Mouse (Mus musculus) liver, embryonic 15.5 days (tissue): ENCODE data around the gene Ephx3. TPM values are rescaled to one million over a fixed set of nuclear protein-coding genes. Genes with fewer than 3 reads are reported as not detected.

Experiments
- ATAC-seq: fragments of 200-750 bp; cut with Nextera tagmentation; 2 replicates; pipeline ENCODE4 v1.8.0; 2017; ENCODE audit warnings: moderate number of reproducible peaks, mild to moderate bottlenecking, moderate library complexity; ENCODE audit not compliant: insufficient read depth
- H3K27ac ChIP-seq: fragments of 300-500 bp; sonication (generic); replicated peaks from 2 replicates; pipeline ENCODE4 v1.5.1; 2015; ENCODE audit warnings: mild to moderate bottlenecking, inconsistent platforms
- H3K27me3 ChIP-seq: fragments of 300-500 bp; sonication (generic); 2 replicates; pipeline ENCODE4 v1.6.1; 2015; ENCODE audit warnings: mild to moderate bottlenecking, inconsistent platforms
- H3K36me3 ChIP-seq: fragments of 300-500 bp; sonication (generic); replicated peaks from 2 replicates; pipeline ENCODE4 v1.6.1; 2015; ENCODE audit warnings: moderate library complexity, mild to moderate bottlenecking, inconsistent platforms
- H3K4me1 ChIP-seq: fragments of 300-500 bp; sonication (generic); replicated peaks from 2 replicates; pipeline ENCODE4 v1.6.1; 2015; ENCODE audit warnings: inconsistent platforms
- H3K4me2 ChIP-seq: fragments of 300-500 bp; sonication (generic); 2 replicates; pipeline ENCODE4 v1.6.1; 2015; ENCODE audit warnings: moderate library complexity, mild to moderate bottlenecking, inconsistent platforms
- H3K4me3 ChIP-seq: fragments of 300-500 bp; sonication (generic); replicated peaks from 2 replicates; pipeline ENCODE4 v1.5.1; 2015; ENCODE audit warnings: mild to moderate bottlenecking, inconsistent platforms
- H3K9ac ChIP-seq: fragments of 300-500 bp; sonication (generic); 2 replicates; pipeline ENCODE4 v1.6.1; 2015; ENCODE audit warnings: moderate library complexity, mild to moderate bottlenecking, inconsistent platforms
- H3K9me3 ChIP-seq: fragments of 300-500 bp; sonication (generic); replicated peaks from 2 replicates; pipeline ENCODE4 v1.6.1; 2016; ENCODE audit warnings: inconsistent platforms
- WGBS: fragments of 180-500 bp; shearing (Covaris S2); methylation state at CpG from one replicate; pipeline ENCODE4 v1.1.7; 2015; ENCODE audit warnings: mixed read lengths; ENCODE audit not compliant: insufficient replicate concordance; 5-methylcytosine and 5-hydroxymethylcytosine counted together
- polyA plus RNA-seq: library from polyadenylated mRNA; unstranded; fragments of >200 nt; fragmentation: Nextera tagmentation; extraction: Ambion mirVana; gene quantifications from 2 replicates; pipeline ENCODE4 v1.2.1, GENCODE M21; 2015

The Ephx3 gene
- polyA plus RNA-seq, 1 experiment from 2014 or later = 0.05 TPM

DNA sequence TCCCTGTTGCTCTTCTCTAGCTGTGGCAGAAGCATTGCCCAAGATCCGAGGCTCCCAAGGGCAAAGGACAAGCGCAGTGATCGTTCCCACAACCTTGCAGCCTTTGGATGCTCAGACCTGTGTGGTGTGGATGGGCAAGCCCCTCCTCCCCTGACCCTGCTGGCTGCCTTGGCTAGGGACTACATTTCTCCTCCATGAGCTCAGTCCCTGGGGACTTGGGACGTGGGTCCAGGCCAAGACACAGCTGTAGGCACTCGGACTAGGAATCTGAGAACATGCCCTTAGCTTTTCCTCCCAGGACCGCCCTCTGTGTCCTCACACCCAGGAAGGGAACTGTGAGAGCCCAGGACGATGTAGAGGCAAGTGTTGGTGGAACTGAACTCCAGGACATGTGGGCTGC lies 16.2 kb downstream of the Ephx3 start:
- Histone ChIP-seq H3K4me3 (no peak overlapping the region), H3K9ac (no peak overlapping the region), H3K9me3 (no peaks in the 10 kb centered on the region), H3K36me3 (no peaks in the 10 kb centered on the region), H3K4me1 (peaks cover 13% of the 10 kb centered on the region), H3K27ac (no peak overlapping the region), H3K4me2 (no peak overlapping the region), H3K27me3 (peaks cover 8% of the 10 kb centered on the region; the same call in 1 of the 2 replicates)
- no peak for ATAC-seq
- 63% methylated on average over 7 of the region's 7 CpGs for WGBS

DNA sequence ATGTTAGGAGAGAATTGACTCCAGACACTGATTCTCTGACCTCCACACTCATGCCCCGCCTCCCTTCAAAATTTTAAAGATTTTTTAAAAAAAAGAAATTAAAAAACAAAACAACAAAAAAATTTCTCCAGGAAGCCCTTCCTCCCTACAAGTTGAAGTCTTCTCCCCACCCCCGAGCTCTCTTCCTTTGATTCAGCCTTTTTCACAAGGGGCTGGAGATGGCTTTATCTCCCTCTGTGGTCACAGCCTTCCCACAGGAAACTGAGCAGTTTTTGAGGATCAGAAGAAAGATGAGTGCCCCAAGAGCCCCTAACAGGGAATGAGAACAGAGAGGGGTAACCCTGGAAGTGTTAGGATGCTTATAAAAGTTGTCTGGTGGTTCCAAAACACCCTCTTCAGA lies 16.9 kb downstream of the Ephx3 start:
- Histone ChIP-seq H3K4me2 (no peak overlapping the region), H3K9ac (no peak overlapping the region), H3K9me3 (no peaks in the 10 kb centered on the region), H3K27me3 (peaks cover 15% of the 10 kb centered on the region), H3K36me3 (no peaks in the 10 kb centered on the region), H3K4me1 (peaks cover 13% of the 10 kb centered on the region), H3K4me3 (no peak overlapping the region), H3K27ac (no peak overlapping the region)
- WGBS = 37% methylated on average over 2 of the region's 2 CpGs
- ATAC-seq = no peak

DNA sequence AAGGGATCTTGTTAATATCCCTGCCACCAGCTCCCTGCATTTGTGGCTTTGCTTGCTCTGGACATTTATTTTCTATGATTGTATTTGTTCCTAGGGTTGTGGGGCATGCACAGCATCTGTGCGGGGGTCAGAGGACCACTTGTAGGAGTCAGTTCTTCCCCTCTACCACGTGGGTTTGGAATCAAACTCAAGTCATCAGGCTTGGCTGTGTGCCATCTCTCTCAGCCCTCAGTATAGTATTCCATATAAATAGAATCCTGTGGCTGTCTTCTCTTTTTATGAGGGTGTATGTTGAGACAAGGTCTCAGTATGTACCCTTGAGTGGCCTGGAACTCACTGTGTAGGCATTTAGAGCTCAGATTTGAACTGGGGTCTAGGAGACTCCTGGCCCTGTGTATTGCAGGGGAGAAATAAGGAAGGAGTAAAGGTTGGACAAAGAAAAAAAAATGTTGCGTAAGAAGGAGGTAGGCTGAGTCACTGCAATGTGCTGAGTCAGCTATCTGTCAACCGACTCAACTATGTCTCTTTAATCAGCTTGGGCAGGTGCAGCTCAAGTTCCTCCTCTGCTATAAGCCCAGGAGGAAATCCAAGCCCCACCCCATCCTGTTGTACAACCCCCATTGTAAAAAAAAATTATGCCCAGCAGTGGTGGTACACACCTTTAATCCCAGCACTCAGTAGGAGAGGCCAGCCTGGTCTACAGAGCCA lies 19.7 kb downstream of the Ephx3 start:
- H3K4me1 ChIP-seq = peaks cover 30% of the 10 kb centered on the region
- H3K36me3 ChIP-seq = no peaks in the 10 kb centered on the region
- no peak overlapping the region for H3K9ac ChIP-seq
- H3K27ac ChIP-seq = no peak overlapping the region
- H3K9me3 ChIP-seq = no peaks in the 10 kb centered on the region
- ATAC-seq = peak; percentile 64
- H3K4me2 ChIP-seq = 0 out of 2 replicates have a peak overlapping the region, but pooled peaks have one; percentile 3
- WGBS = 31% methylated on average over 4 of the region's 4 CpGs
- H3K27me3 ChIP-seq = peaks cover 41% of the 10 kb centered on the region
- no peak overlapping the region for H3K4me3 ChIP-seq

DNA sequence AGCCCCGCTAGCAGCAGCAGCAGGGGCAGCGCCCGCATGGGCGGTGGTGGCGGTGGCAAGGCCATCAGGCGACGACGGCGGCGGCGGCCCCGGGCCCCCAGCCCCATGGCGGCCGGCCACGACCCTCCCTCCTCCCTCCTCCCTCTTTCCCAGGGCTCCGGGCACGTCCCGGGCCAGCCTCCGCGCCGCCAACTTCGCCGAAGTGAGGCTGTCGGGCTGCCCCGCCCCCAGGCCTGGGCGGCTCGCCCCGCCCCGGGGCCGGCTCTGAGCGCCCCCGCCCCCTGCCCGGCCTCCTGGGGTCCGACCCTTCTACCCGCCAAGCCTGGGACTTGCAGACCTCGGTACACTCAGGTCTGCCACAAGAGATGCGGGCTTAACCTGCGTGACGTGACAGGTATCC lies 22.7 kb downstream of the Ephx3 start, which contains the start of gene Notch3:
Gene Notch3 (minus strand): TSS at position 166 of the 400 bp plus-strand sequence.
- peak within 1 kb of the TSS; percentile 72 for H3K4me2 ChIP-seq
- H3K9me3 ChIP-seq = no peaks in the 10 kb centered on the region
- H3K27ac ChIP-seq = no peak within 1 kb of the TSS
- H3K4me3 ChIP-seq = peak within 1 kb of the TSS; percentile 53
- H3K4me1 ChIP-seq = peaks cover 42% of the 10 kb centered on the region
- ATAC-seq = no peak
- H3K36me3 ChIP-seq = no peaks in the 10 kb centered on the region
- WGBS = 1% methylated on average over 36 of the region's 39 CpGs
- H3K9ac ChIP-seq = no peak within 1 kb of the TSS
- H3K27me3 ChIP-seq = peaks cover 71% of the 10 kb centered on the region

DNA sequence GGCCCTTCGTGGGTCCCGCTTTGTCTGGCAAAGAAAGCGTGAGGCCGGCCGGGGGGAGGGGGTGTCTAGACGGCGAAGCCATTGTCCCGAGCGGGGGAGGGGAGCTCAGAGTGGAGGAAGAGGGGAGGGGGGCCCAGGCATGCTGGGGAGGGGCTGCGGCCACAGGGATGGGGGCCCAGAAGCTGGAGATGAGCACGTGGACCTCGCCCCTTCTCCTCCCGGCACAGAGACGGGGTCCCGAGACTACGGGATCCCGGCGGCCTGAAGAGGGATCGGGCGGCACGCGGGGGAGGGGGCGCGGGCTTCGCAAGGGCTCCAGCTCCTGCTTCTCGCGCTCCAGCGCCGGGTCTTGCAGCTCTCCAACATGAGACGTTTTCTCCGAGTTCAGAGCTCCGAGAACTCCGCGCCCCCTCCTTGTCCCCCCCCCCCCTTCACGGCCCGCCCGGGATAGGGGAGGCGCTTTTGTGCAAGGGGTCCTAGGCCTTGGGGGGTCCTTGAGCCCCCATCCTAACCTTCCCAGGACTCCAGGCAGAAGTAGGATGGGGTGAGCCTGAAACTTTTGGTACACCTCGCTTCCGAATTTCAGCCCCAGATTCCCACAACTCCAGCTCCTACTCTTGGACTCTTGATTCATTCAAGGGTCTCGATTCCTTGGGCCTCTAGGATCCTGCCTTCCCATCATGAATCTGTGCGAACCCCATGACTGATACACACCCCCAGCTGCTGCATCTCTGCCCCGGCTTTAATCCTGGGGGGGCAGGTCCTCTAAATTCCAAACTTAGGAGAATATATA lies 23.4 kb downstream of the Ephx3 start:
- ATAC-seq = no peak
- H3K9me3 ChIP-seq = no peaks in the 10 kb centered on the region
- H3K9ac ChIP-seq = no peak overlapping the region
- H3K27me3 ChIP-seq = peaks cover 78% of the 10 kb centered on the region
- under 1% methylated on average over 39 of the region's 43 CpGs for WGBS
- H3K4me3 ChIP-seq = peak overlapping the region; percentile 53
- H3K27ac ChIP-seq = no peak overlapping the region
- H3K36me3 ChIP-seq = no peaks in the 10 kb centered on the region
- H3K4me2 ChIP-seq = peak overlapping the region; percentile 72
- H3K4me1 ChIP-seq = peaks cover 42% of the 10 kb centered on the region

DNA sequence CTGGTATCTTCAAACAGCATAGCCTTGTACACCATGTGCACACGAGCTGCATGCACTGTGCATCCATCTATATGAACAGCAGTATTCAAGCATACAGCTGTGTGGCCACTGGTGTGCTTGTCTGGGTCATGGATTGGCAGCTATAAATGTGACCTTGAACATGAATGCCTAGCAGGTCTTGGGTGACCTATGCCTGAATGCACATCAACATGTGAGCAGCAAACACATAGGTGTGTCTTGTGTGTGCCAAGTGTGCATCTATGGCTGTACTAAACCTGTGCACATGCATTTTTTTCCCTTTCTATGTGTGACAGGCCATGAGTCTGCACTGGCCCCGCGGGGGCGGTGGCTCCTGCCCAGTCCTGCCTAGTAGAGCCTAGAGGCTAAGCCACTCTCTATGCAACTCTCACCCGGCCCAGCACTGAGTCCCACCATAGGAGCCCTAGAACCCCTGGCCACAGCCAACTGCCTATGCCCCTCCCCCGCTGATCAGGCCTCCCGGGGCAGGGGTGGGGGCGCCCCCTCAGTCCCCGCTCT lies 24.0 kb downstream of the Ephx3 start:
- Histone ChIP-seq H3K4me3 (peak overlapping the region; percentile 53), H3K9me3 (no peaks in the 10 kb centered on the region), H3K27ac (no peak overlapping the region), H3K27me3 (peaks cover 85% of the 10 kb centered on the region), H3K4me2 (peak overlapping the region; percentile 72), H3K4me1 (peaks cover 40% of the 10 kb centered on the region), H3K9ac (no peak overlapping the region), H3K36me3 (no peaks in the 10 kb centered on the region)
- ATAC-seq = no peak
- WGBS = 15% methylated on average over 9 of the region's 9 CpGs

DNA sequence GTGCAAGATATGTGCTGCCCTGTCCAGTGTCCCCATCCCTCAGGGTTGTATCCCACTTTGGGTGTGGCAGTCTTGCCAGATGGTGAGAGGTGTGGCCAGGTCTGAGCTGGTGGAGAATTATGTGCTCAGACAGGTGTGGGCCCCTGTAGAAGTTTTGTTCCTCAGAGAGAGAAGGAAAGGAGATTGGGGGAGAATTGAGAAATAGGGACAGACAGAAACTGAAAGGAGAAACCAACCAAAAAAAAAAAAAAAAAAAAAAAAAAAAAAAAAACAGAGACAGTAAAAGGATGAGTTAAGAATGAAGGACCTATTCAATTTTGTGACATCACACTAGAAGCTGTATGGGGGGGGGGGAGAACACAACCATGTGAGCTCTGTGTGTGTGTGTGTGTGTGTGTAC lies 24.6 kb downstream of the Ephx3 start:
- Histone ChIP-seq H3K27ac (no peak overlapping the region), H3K36me3 (no peaks in the 10 kb centered on the region), H3K4me2 (no peak overlapping the region), H3K27me3 (peaks cover 90% of the 10 kb centered on the region), H3K4me1 (peaks cover 34% of the 10 kb centered on the region), H3K9me3 (no peaks in the 10 kb centered on the region), H3K9ac (no peak overlapping the region), H3K4me3 (no peak overlapping the region)
- ATAC-seq = no peak

DNA sequence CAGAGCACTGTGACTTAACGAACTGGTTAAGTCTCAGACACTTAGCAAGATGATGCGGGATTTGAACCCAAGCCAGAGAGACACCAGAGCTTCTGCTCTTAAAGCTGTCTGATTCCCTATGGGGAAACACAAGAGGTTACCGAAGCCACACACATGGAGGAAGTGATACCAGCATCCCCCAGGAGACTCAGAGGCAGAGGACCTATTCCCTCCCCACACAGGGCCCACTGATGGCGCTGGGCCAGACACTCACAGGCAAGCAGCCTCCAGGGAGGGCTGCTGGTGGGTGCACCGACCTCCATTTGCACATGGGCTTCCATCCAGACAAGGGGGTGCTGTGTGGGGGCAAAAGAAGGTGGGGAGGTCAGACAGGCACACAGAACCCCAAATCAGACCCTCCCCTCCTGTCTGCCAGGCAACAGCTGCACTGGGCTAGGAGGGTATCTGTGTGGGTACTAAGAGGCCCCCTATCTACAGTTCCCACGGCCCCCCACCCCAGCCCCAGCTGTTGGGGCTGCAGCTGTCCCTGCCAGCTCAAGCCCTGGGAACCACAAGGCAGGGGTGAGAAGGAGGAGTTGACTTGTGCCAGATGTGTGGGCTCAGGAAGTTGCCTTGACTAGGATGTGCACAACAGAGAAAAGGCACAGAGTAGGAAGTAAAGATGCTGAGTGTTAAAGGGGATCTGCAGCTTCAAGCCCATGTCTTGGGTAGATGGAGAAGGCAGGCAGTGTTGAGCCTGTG lies 25.3 kb downstream of the Ephx3 start:
- H3K36me3 ChIP-seq = no peaks in the 10 kb centered on the region
- no peak overlapping the region for H3K4me2 ChIP-seq
- H3K4me3 ChIP-seq = no peak overlapping the region
- no peaks in the 10 kb centered on the region for H3K9me3 ChIP-seq
- H3K27me3 ChIP-seq = peaks cover 92% of the 10 kb centered on the region
- H3K9ac ChIP-seq = no peak overlapping the region
- peaks cover 29% of the 10 kb centered on the region for H3K4me1 ChIP-seq
- ATAC-seq = no peak
- 35% methylated on average over 6 of the region's 6 CpGs for WGBS
- H3K27ac ChIP-seq = no peak overlapping the region

DNA sequence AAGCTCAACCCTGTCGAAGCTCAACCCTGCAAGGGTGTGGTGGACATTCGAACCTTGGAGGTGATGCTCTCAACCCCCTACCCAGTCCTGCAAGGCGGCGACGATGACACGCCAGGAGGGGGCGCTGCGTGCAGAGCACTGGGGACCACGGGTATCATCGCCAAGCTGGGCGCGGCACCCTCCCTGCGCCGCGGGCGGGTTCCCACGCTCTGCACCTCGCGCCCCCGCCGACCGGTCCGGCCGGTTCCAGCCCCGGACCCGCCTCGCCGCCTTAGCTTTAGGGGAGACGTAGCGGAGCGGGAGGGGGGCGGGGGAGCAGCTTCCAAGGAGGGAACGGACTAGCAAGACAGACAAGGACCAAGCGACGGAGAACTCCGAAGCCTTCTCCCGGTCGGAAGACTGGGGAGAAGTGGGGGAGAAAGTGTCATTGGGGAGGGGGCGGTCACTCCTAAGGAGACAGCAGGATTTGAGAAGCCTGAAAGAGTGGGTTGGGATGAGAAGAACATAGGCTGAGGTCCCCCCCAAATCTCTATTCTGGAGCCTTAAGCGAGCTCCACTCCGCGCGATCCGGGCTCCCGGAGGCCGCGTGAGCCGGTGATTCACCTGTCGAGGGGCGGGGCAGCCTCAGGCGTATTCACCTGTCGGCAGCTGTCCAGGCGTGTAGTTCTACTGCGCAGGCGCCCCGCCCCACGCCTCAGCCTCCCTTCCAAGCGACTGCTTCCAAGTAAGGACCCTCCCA lies 27.1 kb downstream of the Ephx3 start:
- Histone ChIP-seq H3K9ac (no peak overlapping the region), H3K27me3 (peaks cover 87% of the 10 kb centered on the region), H3K36me3 (no peaks in the 10 kb centered on the region), H3K9me3 (no peaks in the 10 kb centered on the region), H3K4me1 (peaks cover 29% of the 10 kb centered on the region), H3K4me3 (peak overlapping the region; percentile 33), H3K4me2 (peak overlapping the region; percentile 61), H3K27ac (no peak overlapping the region)
- no peak for ATAC-seq
- WGBS = 4% methylated on average over 58 of the region's 58 CpGs

DNA sequence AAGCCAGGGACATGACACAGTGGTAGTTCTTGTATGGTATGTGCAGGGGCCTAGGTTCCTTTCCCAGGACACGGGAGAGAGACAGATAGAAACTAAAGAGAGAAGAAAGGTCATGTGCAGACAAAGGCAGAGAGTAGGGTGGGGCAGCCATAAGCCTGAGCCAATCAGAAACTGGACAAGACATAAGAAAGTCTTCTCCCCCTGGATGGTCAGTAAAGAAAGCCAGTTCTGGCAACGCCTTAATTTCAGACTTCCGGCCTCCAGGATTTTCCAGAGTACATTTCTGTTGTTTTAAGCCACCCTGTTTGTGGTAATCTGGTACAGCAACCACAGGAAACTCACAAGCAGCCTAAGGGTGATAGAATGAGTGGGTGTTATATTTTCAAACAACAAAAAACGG lies 28.5 kb downstream of the Ephx3 start:
- Histone ChIP-seq H3K4me3 (no peak overlapping the region), H3K4me1 (peaks cover 20% of the 10 kb centered on the region), H3K9ac (no peak overlapping the region), H3K36me3 (no peaks in the 10 kb centered on the region), H3K27ac (no peak overlapping the region), H3K9me3 (no peaks in the 10 kb centered on the region), H3K27me3 (peaks cover 73% of the 10 kb centered on the region), H3K4me2 (no peak overlapping the region)
- 55% methylated on average over 4 of the region's 4 CpGs for WGBS
- ATAC-seq = no peak
